Mouse (Mus musculus) spleen, postnatal 4 days (tissue): ENCODE results near the gene Msmo1.

Source experiments
- DNase-seq, 2 experiments: peaks; one replicate each; pipeline ENCODE4 v3.0.0; 2022; ENCODE audit warnings: low spot score in 2 of 2

Gene Msmo1

GRCm38 (mm10) chr8:64712499-64712898, 21.1 kb downstream of the Msmo1 start:
- DNase-seq = no peak

- no peak for DNase-seq
Measured at GRCm38 (mm10) chr8:64711544-64711943, 22.0 kb downstream of the Msmo1 start.

- DNase-seq = no peak
Measured at GRCm38 (mm10) chr8:64707481-64707880, 26.1 kb downstream of the Msmo1 start.

GRCm38 (mm10) chr8:64703191-64703590, 30.4 kb downstream of the Msmo1 start:
- DNase-seq = no peak

- DNase-seq = peak; percentile 15 to 62
Measured at GRCm38 (mm10) chr8:64692651-64693201, 40.9 kb downstream of the Msmo1 start, which contains the start of gene Cpe. TSS of gene Cpe (minus strand) at chr8:64693054.

GRCm38 (mm10) chr8:64691591-64692401, 41.8 kb downstream of the Msmo1 start:
- no peak for DNase-seq

GRCm38 (mm10) chr8:64690845-64691244, 42.7 kb downstream of the Msmo1 start:
- DNase-seq = no peak

- no peak for DNase-seq
Measured at GRCm38 (mm10) chr8:64690306-64690705, 43.3 kb downstream of the Msmo1 start.

- no peak for DNase-seq
Measured at GRCm38 (mm10) chr8:64688741-64689140, 44.9 kb downstream of the Msmo1 start.

- DNase-seq = no peak
Measured at GRCm38 (mm10) chr8:64688161-64688560, 45.4 kb downstream of the Msmo1 start.

- DNase-seq = no peak
Measured at GRCm38 (mm10) chr8:64682501-64682900, 51.1 kb downstream of the Msmo1 start.

- no peak for DNase-seq
Measured at GRCm38 (mm10) chr8:64676381-64676780, 57.2 kb downstream of the Msmo1 start.

GRCm38 (mm10) chr8:64674951-64675585, 58.5 kb downstream of the Msmo1 start:
- DNase-seq = no peak

GRCm38 (mm10) chr8:64672920-64673319, 60.7 kb downstream of the Msmo1 start:
- no peak for DNase-seq

GRCm38 (mm10) chr8:64671937-64672336, 61.7 kb downstream of the Msmo1 start:
- no peak for DNase-seq
